Mouse (Mus musculus) kidney, postnatal 0 days (tissue): ENCODE data around the gene Prn. TPM values are rescaled to one million over a fixed set of nuclear protein-coding genes. Genes with fewer than 3 reads are reported as not detected.
A peak's percentile ranks its signal among the peaks of the same experiment; 100 is the strongest.

Source experiments
- ATAC-seq: fragments of 200-750 bp; cut with Nextera tagmentation; replicated peaks from 2 replicates; pipeline ENCODE4 v1.8.0; 2017; ENCODE audit warnings: low read depth, moderate number of reproducible peaks, moderate TSS enrichment, moderate library complexity; ENCODE audit not compliant: low FRiP score
- DNase-seq: peaks from one replicate; pipeline ENCODE4 v3.0.0-alpha.2; 2016; ENCODE audit warnings: low spot score
- H3K27ac ChIP-seq: fragments of 300-500 bp; sonication (generic); 2 replicates; pipeline ENCODE4 v1.5.1; 2014; ENCODE audit warnings: mild to moderate bottlenecking
- H3K27me3 ChIP-seq: fragments of 300-500 bp; sonication (generic); 2 replicates; pipeline ENCODE4 v1.6.1; 2014; ENCODE audit warnings: low read length, mixed read lengths; ENCODE audit not compliant: insufficient read depth
- H3K36me3 ChIP-seq: fragments of 300-500 bp; sonication (generic); 2 replicates; pipeline ENCODE4 v1.6.1; 2014; ENCODE audit warnings: low read length, mixed read lengths; ENCODE audit not compliant: insufficient read depth
- H3K4me1 ChIP-seq: fragments of 300-500 bp; sonication (generic); replicated peaks from 2 replicates; pipeline ENCODE4 v1.6.1; 2014; ENCODE audit warnings: antibody characterized with exemption, low read length, mixed read lengths; ENCODE audit not compliant: insufficient read depth
- H3K4me2 ChIP-seq: fragments of 300-500 bp; sonication (generic); 2 replicates; pipeline ENCODE4 v1.6.1; 2014; ENCODE audit warnings: mild to moderate bottlenecking, low read length, moderate library complexity, mixed read lengths
- H3K4me3 ChIP-seq: fragments of 300-500 bp; sonication (generic); replicated peaks from 2 replicates; pipeline ENCODE4 v1.5.1; 2014; ENCODE audit warnings: low read depth, low read length
- H3K9ac ChIP-seq: fragments of 300-500 bp; sonication (generic); 2 replicates; pipeline ENCODE4 v1.6.1; 2014; ENCODE audit warnings: low read depth, low read length
- H3K9me3 ChIP-seq: fragments of 300-500 bp; sonication (generic); replicated peaks from 2 replicates; pipeline ENCODE4 v1.6.1; 2016; ENCODE audit warnings: low read length, inconsistent platforms, mixed read lengths
- CTCF ChIP-seq: IDR thresholded peaks from 2 replicates; pipeline ENCODE4 v1.5.1; 2016; ENCODE audit warnings: antibody characterized with exemption, low read depth, mild to moderate bottlenecking, moderate library complexity
- WGBS: fragments of 180-500 bp; shearing (Covaris S2); extraction: QIAGEN DNeasy Blood & Tissue Kit; methylation state at CpG from one replicate; pipeline ENCODE4 v1.1.7; 2014; 5-methylcytosine and 5-hydroxymethylcytosine counted together
- polyA plus RNA-seq: library from polyadenylated mRNA; unstranded; fragments of >200 nt; fragmentation: Nextera tagmentation; extraction: Ambion mirVana; gene quantifications from 2 replicates; pipeline ENCODE4 v1.2.1, GENCODE M21; 2015

The Prn gene
- polyA plus RNA-seq, 1 experiment from 2014 or later, result 0.20 TPM

GRCm38 (mm10) chr2:131976663-131977062 is 66.9 kb downstream of the Prn start:
- TF ChIP-seq CTCF, result no peak
- no peak overlapping the region for H3K9ac ChIP-seq
- H3K27me3 ChIP-seq, result no peaks in the 10 kb centered on the region
- no peaks in the 10 kb centered on the region for H3K36me3 ChIP-seq
- 70% methylated on average over 3 of the region's 3 CpGs for WGBS
- H3K27ac ChIP-seq, result no peak overlapping the region
- H3K4me2 ChIP-seq, result no peak overlapping the region
- H3K9me3 ChIP-seq, result no peaks in the 10 kb centered on the region
- ATAC-seq (no peak), DNase-seq (no peak)
- no peak overlapping the region for H3K4me3 ChIP-seq
- H3K4me1 ChIP-seq, result no peaks in the 10 kb centered on the region

- WGBS, result 45% methylated on average over 9 of the region's 9 CpGs
Measured at GRCm38 (mm10) chr2:131980866-131981265, 71.1 kb downstream of the Prn start.

GRCm38 (mm10) chr2:131982546-131983196 is 72.9 kb downstream of the Prn start:
- no peaks in the 10 kb centered on the region for H3K36me3 ChIP-seq
- H3K4me2 ChIP-seq, result no peak overlapping the region
- no peaks in the 10 kb centered on the region for H3K9me3 ChIP-seq
- no peak overlapping the region for H3K27ac ChIP-seq
- no peak overlapping the region for H3K9ac ChIP-seq
- no peaks in the 10 kb centered on the region for H3K4me1 ChIP-seq
- ATAC-seq (peak; percentile 56), DNase-seq (peak; percentile 92)
- 18% methylated on average over 6 of the region's 6 CpGs for WGBS
- TF ChIP-seq CTCF, result peak; percentile 99
- no peaks in the 10 kb centered on the region for H3K27me3 ChIP-seq
- no peak overlapping the region for H3K4me3 ChIP-seq

More at GRCm38 (mm10) chr2:131980866-131981265, 71.1 kb downstream of the Prn start:
- Histone ChIP-seq H3K9ac (no peak overlapping the region), H3K4me1 (no peaks in the 10 kb centered on the region), H3K4me2 (no peak overlapping the region), H3K4me3 (no peak overlapping the region), H3K27ac (no peak overlapping the region), H3K27me3 (no peaks in the 10 kb centered on the region), H3K36me3 (no peaks in the 10 kb centered on the region), H3K9me3 (no peaks in the 10 kb centered on the region)
- DNase-seq (peak; percentile 61), ATAC-seq (no peak)
- TF ChIP-seq CTCF, result no peak

GRCm38 (mm10) chr2:131987950-131988349 is 78.2 kb downstream of the Prn start:
- no peak for ATAC-seq
- no peak overlapping the region for H3K27ac ChIP-seq
- no peaks in the 10 kb centered on the region for H3K9me3 ChIP-seq
- no peaks in the 10 kb centered on the region for H3K36me3 ChIP-seq
- no peak overlapping the region for H3K9ac ChIP-seq
- DNase-seq, result peak; percentile 25
- peak; percentile 51; the same call in 1 of the 2 replicates for TF ChIP-seq CTCF
- H3K4me3 ChIP-seq, result no peak overlapping the region
- no peaks in the 10 kb centered on the region for H3K4me1 ChIP-seq
- no peak overlapping the region for H3K4me2 ChIP-seq
- no peaks in the 10 kb centered on the region for H3K27me3 ChIP-seq
- WGBS, result 44% methylated on average over 3 of the region's 3 CpGs

GRCm38 (mm10) chr2:131988550-131988949 is 78.8 kb downstream of the Prn start:
- H3K4me3 ChIP-seq, result no peak overlapping the region
- H3K27ac ChIP-seq, result no peak overlapping the region
- no peaks in the 10 kb centered on the region for H3K27me3 ChIP-seq
- 0 out of 2 replicates have a peak, but pooled peaks cover 3% of the 10 kb centered on the region for H3K4me1 ChIP-seq
- ATAC-seq, result no peak
- 66% methylated on average over 2 of the region's 2 CpGs for WGBS
- no peaks in the 10 kb centered on the region for H3K36me3 ChIP-seq
- H3K9me3 ChIP-seq, result no peaks in the 10 kb centered on the region
- H3K9ac ChIP-seq, result no peak overlapping the region
- H3K4me2 ChIP-seq, result no peak overlapping the region
- DNase-seq, result no peak
- no peak for TF ChIP-seq CTCF

- WGBS, result 89% methylated on average over 2 of the region's 2 CpGs
- Histone ChIP-seq H3K9me3 (no peaks in the 10 kb centered on the region), H3K27ac (no peak overlapping the region), H3K36me3 (no peaks in the 10 kb centered on the region), H3K27me3 (0 out of 2 replicates have a peak, but pooled peaks cover 3% of the 10 kb centered on the region), H3K4me2 (no peak overlapping the region), H3K4me3 (no peak overlapping the region), H3K9ac (no peak overlapping the region), H3K4me1 (0 out of 2 replicates have a peak, but pooled peaks cover 11% of the 10 kb centered on the region)
- ATAC-seq (no peak), DNase-seq (no peak)
- no peak for TF ChIP-seq CTCF
Measured at GRCm38 (mm10) chr2:131992487-131992886, 82.7 kb downstream of the Prn start.

GRCm38 (mm10) chr2:131993151-131993550 is 83.4 kb downstream of the Prn start:
- ATAC-seq, result 0 out of 2 replicates have a peak, but pooled peaks have one; percentile 11
- no peak for DNase-seq
- no peak overlapping the region; the same call in 1 of the 2 replicates for H3K27ac ChIP-seq
- H3K27me3 ChIP-seq, result 0 out of 2 replicates have a peak, but pooled peaks cover 3% of the 10 kb centered on the region
- WGBS, result 49% methylated on average over 4 of the region's 4 CpGs
- no peak for TF ChIP-seq CTCF
- no peaks in the 10 kb centered on the region for H3K36me3 ChIP-seq
- 0 out of 2 replicates have a peak, but pooled peaks cover 11% of the 10 kb centered on the region for H3K4me1 ChIP-seq
- H3K4me3 ChIP-seq, result no peak overlapping the region
- H3K9me3 ChIP-seq, result no peaks in the 10 kb centered on the region
- no peak overlapping the region for H3K4me2 ChIP-seq
- no peak overlapping the region for H3K9ac ChIP-seq
